ENCODE assay signal across 7 mouse cellular contexts in the genomic region with DNA sequence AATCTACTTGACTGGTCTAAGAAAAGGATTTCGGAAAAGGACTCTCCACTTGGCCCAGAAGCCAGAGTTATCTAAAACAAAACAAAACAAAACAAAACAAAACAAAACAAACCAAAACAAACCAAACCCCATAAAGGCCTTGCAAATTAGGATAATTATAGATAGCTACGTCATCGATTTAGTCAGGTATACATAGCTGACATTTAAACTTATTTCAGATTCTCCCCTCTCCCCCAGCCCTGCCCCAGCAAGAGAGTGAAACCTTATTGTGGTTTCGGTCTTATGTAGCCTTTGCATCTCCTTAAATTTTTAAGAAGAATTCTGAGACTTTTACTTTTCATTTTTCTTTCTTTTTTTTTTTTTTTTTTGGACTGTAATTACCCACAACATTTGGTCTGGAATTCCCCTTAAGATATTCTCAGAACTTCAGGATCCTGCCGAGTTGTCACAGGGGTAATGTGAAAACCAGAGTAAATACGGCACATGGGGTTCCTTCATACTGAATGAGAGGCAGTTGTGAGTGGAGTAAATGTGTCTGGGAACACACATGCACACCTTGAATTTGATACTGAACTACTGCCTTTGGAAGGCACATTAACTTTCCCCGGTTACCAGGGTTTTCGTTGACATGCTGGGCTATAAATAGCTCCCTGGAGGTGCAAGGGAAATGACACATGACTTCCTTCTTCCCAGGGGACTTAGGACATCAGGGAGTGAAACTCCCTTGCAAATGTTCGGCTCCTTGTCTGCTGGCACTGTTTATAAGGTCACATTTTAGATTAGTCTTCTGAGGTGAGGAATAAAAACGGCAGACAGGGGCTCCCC.
DNase-seq lines count a peak whose midpoint lies in the region; ATAC-seq and TF ChIP-seq lines count a peak whose summit lies in the region.

No protein-coding gene starts in this region.

- H3ac ChIP-seq in C2C12 (ENCODE audit: control insufficient read depth, insufficient read length, low read depth): no peak overlapping the region

- POLR2A ChIA-PET in Patski (lab: Charles Lee): no interaction called here

- no peaks in the 10 kb centered on the region for H3K9me3 ChIP-seq in heart, embryonic 14.5 days (ENCODE audit: control insufficient read depth, low read length)
- no peaks in the 10 kb centered on the region for H3K9me3 ChIP-seq in limb, embryonic 13.5 days

- ATAC-seq in Patski: peak; percentile 35
- no peak for ATAC-seq in heart, embryonic 14.5 days (ENCODE audit: insufficient number of reproducible peaks, insufficient read depth, low FRiP score, low read depth)
- ATAC-seq in limb, embryonic 13.5 days (ENCODE audit: low FRiP score, low read depth): peak; percentile 28; the same call in 1 of the 2 replicates

- CTCF ChIA-PET in Patski (lab: Charles Lee): interaction anchor here (1.3 kb wide), 1 partner anchor 16 kb away, joined by 3 read pairs; no protein-coding TSS in a partner anchor

- H3K27ac ChIP-seq in heart, embryonic 14.5 days (replicated peaks in 1 of 2; ENCODE audit: control insufficient read depth in 1 of 2, insufficient read depth in 1 of 2, low read depth in 2 of 2, low read length in 2 of 2): peak overlapping the region; percentile 68 to 71
- H3K27ac ChIP-seq in limb, embryonic 13.5 days: no peak overlapping the region

- TF ChIP-seq CTCF in C2C12 (IDR thresholded peaks at IDR 0.05; ENCODE audit: control insufficient read depth, insufficient read depth, insufficient read length) (no peak), Patski (IDR thresholded peaks at IDR 0.05) (no peak)

- DNase-seq in Patski (ENCODE audit: low read depth, low spot score): peak; percentile 12
- peak; percentile 74 for DNase-seq in skeletal muscle tissue, adult 2 months (ENCODE audit: low read depth, low spot score)
- DNase-seq in cerebellum, adult 11-12 months: no peak
- no peak for DNase-seq in cerebellum, postnatal 4 days (ENCODE audit: low spot score in 2 of 2)

- H3K27me3 ChIP-seq in C2C12 (ENCODE audit: control insufficient read depth, insufficient read depth, insufficient read length): no peaks in the 10 kb centered on the region
- no peaks in the 10 kb centered on the region for H3K27me3 ChIP-seq in Patski
- no peaks in the 10 kb centered on the region for H3K27me3 ChIP-seq in heart, embryonic 14.5 days (ENCODE audit: control insufficient read depth, insufficient read depth, low read length)
- H3K27me3 ChIP-seq in limb, embryonic 13.5 days: no peaks in the 10 kb centered on the region

- H3K4me3 ChIP-seq in C2C12 (ENCODE audit: insufficient read depth, poor library complexity, severe bottlenecking): no peak overlapping the region
- no peak overlapping the region for H3K4me3 ChIP-seq in heart, embryonic 14.5 days (ENCODE audit: control insufficient read depth in 1 of 2, insufficient read depth in 1 of 2, low read depth in 1 of 2, low read length in 2 of 2)
- no peak overlapping the region for H3K4me3 ChIP-seq in limb, embryonic 13.5 days

- in situ Hi-C loops in Patski (cut with MboI; ENCODE audit: low pct_unique_long_range_greater_than_20kb): no loop called here

- 29% methylated on average over 10 of the region's 10 CpGs for WGBS in heart, embryonic 14.5 days
- 35% methylated on average over 10 of the region's 10 CpGs for WGBS in limb, embryonic 13.5 days

- H3K36me3 ChIP-seq in C2C12 (ENCODE audit: control insufficient read depth, insufficient read depth): no peaks in the 10 kb centered on the region
- no peaks in the 10 kb centered on the region for H3K36me3 ChIP-seq in heart, embryonic 14.5 days (ENCODE audit: control insufficient read depth, insufficient read depth, low read length)
- H3K36me3 ChIP-seq in limb, embryonic 13.5 days: no peaks in the 10 kb centered on the region

- peak overlapping the region; percentile 45 for H3K4me2 ChIP-seq in heart, embryonic 14.5 days (ENCODE audit: low read length)
- peak overlapping the region; percentile 43 for H3K4me2 ChIP-seq in limb, embryonic 13.5 days (replicated peaks)

- no peak overlapping the region for H3K9ac ChIP-seq in heart, embryonic 14.5 days (ENCODE audit: low read length)
- H3K9ac ChIP-seq in limb, embryonic 13.5 days: no peak overlapping the region

- H3K79me2 ChIP-seq in C2C12 (ENCODE audit: control insufficient read depth, insufficient read depth): no peaks in the 10 kb centered on the region

- H3K4me1 ChIP-seq in heart, embryonic 14.5 days (ENCODE audit: control insufficient read depth in 2 of 2, insufficient read depth in 2 of 2, low read length in 2 of 2): peaks cover 12 to 31% of the 10 kb centered on the region in 2 experiments
- H3K4me1 ChIP-seq in limb, embryonic 13.5 days: peaks cover 24% of the 10 kb centered on the region

- H3K79me3 ChIP-seq in C2C12 (ENCODE audit: low read depth): no peaks in the 10 kb centered on the region

TF ChIP-seq in C2C12, 6 proteins besides CTCF, POLR2A, EP300 and RAD21:
- no peak for TF ChIP-seq CEBPB (IDR thresholded peaks at IDR 0.05; ENCODE audit: low read depth)
- peak; percentile 22 for TF ChIP-seq USF1 (IDR thresholded peaks at IDR 0.05; ENCODE audit: low read depth)
- TF ChIP-seq FOSL1 (IDR thresholded peaks at IDR 0.05; ENCODE audit: insufficient read depth, low read length, poor library complexity, severe bottlenecking): no peak
- TF ChIP-seq MYOG (IDR thresholded peaks at IDR 0.05; ENCODE audit: control insufficient read depth, extremely low read depth, insufficient read length): no peak
- TF ChIP-seq MAX (IDR thresholded peaks at IDR 0.05): no peak
- no peak for TF ChIP-seq MYOD1 (IDR thresholded peaks at IDR 0.05; ENCODE audit: control insufficient read depth, insufficient read length, low read depth)
TF ChIP-seq in C2C12: peak in this region for 1.

Comparison
In these comparisons a context has a peak if more than half of its experiments do, and no peak if none do; other contexts are left out.
1. DNase-seq: peak in Patski (single experiment) and skeletal muscle tissue, adult 2 months (single experiment); none in cerebellum, adult 11-12 months (single experiment) and cerebellum, postnatal 4 days (0 of 2).